Mouse (Mus musculus) ES-Bruce4 (cell line): Measurements from ENCODE around the gene Tnxb. TPM values are rescaled to one million over a fixed set of nuclear protein-coding genes. Genes with fewer than 3 reads are reported as not detected.

Source experiments
- H3K27ac ChIP-seq: 2 replicates; pipeline ENCODE4 v1.5.1; 2012; ENCODE audit warnings: low read length, inconsistent platforms; ENCODE audit not compliant: insufficient read depth
- H3K27me3 ChIP-seq: 2 replicates; pipeline ENCODE4 v1.6.1; 2012; ENCODE audit warnings: mild to moderate bottlenecking, low read length, inconsistent platforms; ENCODE audit not compliant: control insufficient read depth, poor library complexity, insufficient read depth, severe bottlenecking
- H3K36me3 ChIP-seq: 2 replicates; pipeline ENCODE4 v1.6.1; 2012; ENCODE audit warnings: inconsistent platforms, mild to moderate bottlenecking, low read length, moderate library complexity; ENCODE audit not compliant: control insufficient read depth, poor library complexity, insufficient read depth, severe bottlenecking
- H3K4me1 ChIP-seq: one replicate; pipeline ENCODE4 v1.8.1; 2011; ENCODE audit warnings: low read length; ENCODE audit not compliant: control insufficient read depth, insufficient read depth
- H3K4me3 ChIP-seq: 2 replicates; pipeline ENCODE4 v1.5.1; 2011; ENCODE audit warnings: low read depth, mild to moderate bottlenecking, low read length
- H3K9ac ChIP-seq: 2 replicates; pipeline ENCODE4 v1.6.1; 2012; ENCODE audit warnings: low read depth, mild to moderate bottlenecking, inconsistent platforms; ENCODE audit not compliant: poor library complexity, severe bottlenecking
- H3K9me3 ChIP-seq: replicated peaks from 2 replicates; pipeline ENCODE4 v1.6.1; 2012; ENCODE audit warnings: mild to moderate bottlenecking, low read length, inconsistent platforms; ENCODE audit not compliant: control insufficient read depth, poor library complexity, insufficient read depth, severe bottlenecking
- CTCF ChIP-seq: IDR thresholded peaks from one replicate; pipeline ENCODE4 v1.8.1; 2011; ENCODE audit warnings: low read depth, low read length
- EP300 ChIP-seq: IDR thresholded peaks from 2 replicates; pipeline ENCODE4 v1.6.1; 2011; ENCODE audit warnings: low read depth, low read length; ENCODE audit not compliant: insufficient read depth
- POLR2A ChIP-seq: IDR thresholded peaks from one replicate; pipeline ENCODE4 v1.8.1; 2011; ENCODE audit warnings: low read length; ENCODE audit not compliant: insufficient read depth
- polyA plus RNA-seq: library from polyadenylated mRNA; stranded (reverse); fragments of >200 nt; gene quantifications from 2 replicates; pipeline ENCODE4 v1.2.4, GENCODE M21; 2011; ENCODE audit warnings: low read depth; ENCODE audit not compliant: missing spikeins, insufficient read depth, insufficient read length

Tnxb gene
- polyA plus RNA-seq, 1 experiment = 0.13 TPM

DNA sequence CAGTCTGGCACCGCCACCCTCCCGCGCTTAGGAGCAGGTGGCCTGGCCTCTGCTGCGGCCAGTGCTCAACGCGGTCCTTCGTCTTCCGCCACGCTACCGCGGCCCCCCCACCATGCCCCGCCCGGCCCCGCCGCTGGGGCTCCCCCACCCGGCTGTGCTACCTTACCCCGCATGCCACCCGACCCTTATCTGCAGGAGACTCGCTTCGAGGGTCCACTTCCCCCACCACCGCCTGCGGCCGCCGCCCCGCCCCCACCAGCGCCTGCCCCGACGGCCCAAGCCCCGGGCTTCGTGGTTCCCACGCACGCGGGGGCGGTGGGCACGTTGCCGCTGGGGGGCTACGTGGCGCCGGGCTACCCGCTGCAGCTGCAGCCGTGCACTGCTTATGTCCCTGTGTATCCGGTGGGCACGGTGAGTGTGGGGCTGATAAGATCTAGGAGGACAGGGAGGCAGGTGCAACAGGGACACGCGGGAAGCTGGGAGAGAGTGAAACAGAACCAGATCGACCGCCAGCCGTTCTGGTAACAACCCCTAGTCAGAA, 39.5 kb upstream of the Tnxb start:
- H3K36me3 ChIP-seq = no peaks in the 10 kb centered on the region
- TF ChIP-seq POLR2A (no peak), CTCF (no peak), EP300 (no peak)
- H3K27ac ChIP-seq = no peak overlapping the region
- peak overlapping the region; percentile 49 for H3K9ac ChIP-seq
- H3K4me1 ChIP-seq = no peaks in the 10 kb centered on the region
- H3K9me3 ChIP-seq = no peaks in the 10 kb centered on the region
- H3K27me3 ChIP-seq = peaks cover 4% of the 10 kb centered on the region; the same call in 1 of the 2 replicates
- H3K4me3 ChIP-seq = peak overlapping the region; percentile 14; the same call in 1 of the 2 replicates

DNA sequence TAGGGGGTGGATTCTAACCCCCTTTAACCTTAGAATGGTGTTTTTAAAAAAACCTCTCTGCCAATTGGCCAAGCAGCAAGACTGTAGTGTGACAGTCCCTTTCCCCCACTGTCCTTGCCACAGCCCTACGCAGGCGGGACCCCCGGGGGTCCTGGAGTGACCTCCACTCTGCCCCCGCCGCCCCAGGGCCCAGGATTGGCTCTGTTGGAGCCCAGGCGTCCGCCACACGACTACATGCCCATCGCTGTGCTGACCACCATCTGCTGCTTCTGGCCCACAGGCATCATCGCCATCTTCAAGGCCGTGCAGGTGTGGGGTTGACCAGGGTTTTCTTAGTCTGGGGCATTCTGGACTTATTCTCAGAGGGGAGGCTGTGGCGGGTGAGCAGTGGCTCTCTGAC, 38.7 kb upstream of the Tnxb start:
- Histone ChIP-seq H3K4me1 (no peaks in the 10 kb centered on the region), H3K27me3 (peaks cover 4% of the 10 kb centered on the region; the same call in 1 of the 2 replicates), H3K9ac (peak overlapping the region; percentile 20; the same call in 1 of the 2 replicates), H3K36me3 (no peaks in the 10 kb centered on the region), H3K9me3 (no peaks in the 10 kb centered on the region), H3K27ac (no peak overlapping the region), H3K4me3 (peak overlapping the region; percentile 43)
- TF ChIP-seq CTCF = no peak
- TF ChIP-seq EP300 = no peak
- no peak for TF ChIP-seq POLR2A

DNA sequence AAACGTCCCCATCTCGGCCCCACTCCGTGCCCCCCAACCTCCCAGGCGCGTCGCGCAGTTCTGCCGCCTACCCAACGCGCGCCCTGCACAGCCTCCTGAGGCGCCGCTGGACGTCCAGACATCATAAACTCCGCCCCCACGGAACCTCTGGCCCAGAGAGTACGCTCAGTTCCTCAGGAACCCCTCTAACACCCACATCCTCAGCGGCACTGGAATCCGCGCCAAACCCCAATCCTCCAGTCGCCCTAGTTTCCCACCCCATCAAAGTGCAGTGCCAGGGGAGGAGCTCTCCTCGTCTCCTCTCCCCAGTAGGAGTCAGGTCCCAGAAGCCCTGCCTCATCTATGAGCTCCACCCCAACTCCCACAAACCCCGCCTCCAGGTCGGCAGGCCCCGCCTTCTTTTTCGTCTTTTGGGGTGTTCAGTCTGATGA, 38.1 kb upstream of the Tnxb start:
- Histone ChIP-seq H3K36me3 (no peaks in the 10 kb centered on the region), H3K4me1 (no peaks in the 10 kb centered on the region), H3K4me3 (peak overlapping the region; percentile 75), H3K27me3 (peaks cover 4% of the 10 kb centered on the region; the same call in 1 of the 2 replicates), H3K27ac (no peak overlapping the region), H3K9ac (peak overlapping the region; percentile 31), H3K9me3 (no peaks in the 10 kb centered on the region)
- TF ChIP-seq CTCF = no peak
- no peak for TF ChIP-seq EP300
- TF ChIP-seq POLR2A = peak; percentile 35

DNA sequence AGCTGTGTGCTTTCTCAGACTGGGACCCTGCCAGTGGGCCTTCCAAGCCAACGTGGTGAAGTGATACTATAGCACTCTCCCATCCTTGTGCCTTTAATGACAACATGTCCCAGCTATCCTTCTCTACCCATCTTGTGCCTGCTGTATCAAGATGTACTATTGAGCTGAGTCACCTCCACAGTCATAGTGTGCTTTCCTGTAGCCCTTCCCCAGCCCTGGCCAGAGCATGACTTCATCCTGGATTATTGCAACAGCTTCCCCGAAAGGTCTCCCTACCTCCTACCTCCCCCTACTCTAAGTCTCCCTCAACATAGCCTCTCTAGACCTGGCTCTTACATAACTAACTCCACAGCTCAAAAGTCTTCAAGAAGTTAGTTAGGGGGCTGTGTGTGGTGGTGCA, 34.7 kb upstream of the Tnxb start:
- no peak overlapping the region for H3K9ac ChIP-seq
- H3K27me3 ChIP-seq = peaks cover 2% of the 10 kb centered on the region; the same call in 1 of the 2 replicates
- no peaks in the 10 kb centered on the region for H3K9me3 ChIP-seq
- no peaks in the 10 kb centered on the region for H3K36me3 ChIP-seq
- H3K4me1 ChIP-seq = no peaks in the 10 kb centered on the region
- no peak overlapping the region for H3K27ac ChIP-seq
- no peak for TF ChIP-seq POLR2A
- no peak for TF ChIP-seq CTCF
- no peak for TF ChIP-seq EP300
- no peak overlapping the region for H3K4me3 ChIP-seq

DNA sequence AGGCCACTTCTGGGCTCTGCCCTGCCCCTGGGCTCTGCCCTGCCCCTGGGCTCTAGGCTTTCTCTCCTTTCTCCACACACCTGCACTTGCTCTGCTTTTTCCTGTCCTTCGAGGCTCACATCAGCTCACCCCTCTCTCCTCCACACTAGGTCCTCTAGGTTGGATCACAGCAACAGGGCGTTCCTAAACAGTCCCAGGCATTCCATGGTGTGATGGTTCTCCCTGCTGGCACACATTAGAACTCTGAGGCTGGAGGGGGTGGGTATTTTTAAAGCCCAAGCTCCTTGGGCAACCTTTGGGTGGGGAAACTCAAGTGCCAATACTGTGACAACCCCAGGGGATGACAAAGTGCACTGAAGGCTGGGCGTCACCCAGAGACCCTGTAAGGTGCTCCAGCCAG, 32.9 kb upstream of the Tnxb start:
- H3K9ac ChIP-seq = no peak overlapping the region
- H3K4me3 ChIP-seq = no peak overlapping the region
- no peaks in the 10 kb centered on the region for H3K9me3 ChIP-seq
- no peak overlapping the region for H3K27ac ChIP-seq
- no peaks in the 10 kb centered on the region for H3K36me3 ChIP-seq
- no peaks in the 10 kb centered on the region for H3K27me3 ChIP-seq
- TF ChIP-seq EP300 (no peak), POLR2A (no peak), CTCF (no peak)
- H3K4me1 ChIP-seq = no peaks in the 10 kb centered on the region

DNA sequence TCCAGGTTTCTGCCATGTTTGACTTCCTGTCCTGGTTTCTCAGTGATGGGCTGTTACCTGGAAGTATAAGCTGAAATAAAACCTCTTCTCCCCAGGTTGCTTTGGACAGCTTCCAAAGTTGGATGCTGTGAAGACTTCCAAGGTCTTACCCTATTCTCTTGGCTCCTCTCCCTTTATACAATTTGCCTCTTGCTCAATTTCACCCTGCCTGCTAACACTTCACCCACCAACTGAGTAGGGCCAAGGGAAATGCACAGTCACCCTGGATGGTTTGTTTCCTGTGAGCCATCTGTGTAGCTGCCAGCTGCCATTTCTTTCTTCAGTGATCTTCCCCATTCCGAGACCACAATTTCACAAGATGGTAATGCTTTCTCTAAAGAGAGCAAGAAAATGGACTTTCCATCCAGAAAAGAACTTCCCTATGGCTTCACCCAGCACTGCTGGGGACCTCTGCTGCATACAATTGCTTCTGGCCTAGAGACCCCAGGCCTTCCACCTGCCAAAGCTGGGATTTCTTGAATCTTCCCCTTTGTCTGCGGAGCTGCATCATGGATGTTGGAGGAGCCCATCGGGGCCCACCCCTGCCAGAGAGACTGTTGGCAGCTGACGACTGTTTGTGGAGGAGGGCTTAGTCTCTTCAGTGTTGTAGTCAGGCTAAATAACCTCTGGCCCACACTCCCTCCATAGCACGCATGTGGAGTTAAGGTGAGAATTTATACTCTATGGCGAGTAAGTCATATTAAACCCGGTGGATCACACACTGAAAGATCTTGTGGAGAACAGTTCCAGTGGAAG, 30.7 kb upstream of the Tnxb start:
- Histone ChIP-seq H3K4me3 (no peak overlapping the region), H3K36me3 (no peaks in the 10 kb centered on the region), H3K4me1 (no peaks in the 10 kb centered on the region), H3K9me3 (no peaks in the 10 kb centered on the region), H3K27me3 (no peaks in the 10 kb centered on the region), H3K9ac (no peak overlapping the region), H3K27ac (no peak overlapping the region)
- TF ChIP-seq EP300 = no peak
- no peak for TF ChIP-seq CTCF
- TF ChIP-seq POLR2A = no peak
